Mouse (Mus musculus): ENCODE measurements around the gene Yaf2. TPM values are rescaled to one million over a fixed set of nuclear protein-coding genes. Genes with fewer than 3 reads are reported as not detected.

Gene Yaf2
- polyA plus RNA-seq, 1 experiment from 2014 or later: 117 TPM

- Histone ChIP-seq H3K27ac (ENCODE audit: low read length) (peak within 1 kb of the TSS; percentile 83), H3K9ac (replicated peaks; ENCODE audit: low read depth, low read length) (peak within 1 kb of the TSS; percentile 81), H3K9me3 (ENCODE audit: control insufficient read depth, low read length) (no peaks in the 10 kb centered on the region), H3K4me1 (replicated peaks; ENCODE audit: control insufficient read depth, insufficient read depth, low read length) (peaks cover 18% of the 10 kb centered on the region), H3K4me3 (replicated peaks; ENCODE audit: low read length) (peak within 1 kb of the TSS; percentile 71), H3K36me3 (ENCODE audit: control insufficient read depth, insufficient read depth) (no peaks in the 10 kb centered on the region), H3K4me2 (ENCODE audit: low read length) (peak within 1 kb of the TSS; percentile 92), H3K27me3 (replicated peaks; ENCODE audit: control insufficient read depth, insufficient read depth, low read length) (no peaks in the 10 kb centered on the region)
- ATAC-seq: peak; percentile 97
- WGBS: under 1% methylated on average over 65 of the region's 93 CpGs
These were observed 61.8 kb downstream of the Yaf2 start, which contains the start of gene Gxylt1 for GRCm38 (mm10) chr15:93274679-93275583. Gene Gxylt1, minus strand, starts transcription at chr15:93275179.

- ATAC-seq: no peak
- H3K9me3 ChIP-seq (ENCODE audit: control insufficient read depth, low read length): no peaks in the 10 kb centered on the region
- H3K27me3 ChIP-seq (replicated peaks; ENCODE audit: control insufficient read depth, insufficient read depth, low read length): no peaks in the 10 kb centered on the region
- peak overlapping the region; percentile 81 for H3K9ac ChIP-seq (replicated peaks; ENCODE audit: low read depth, low read length)
- H3K36me3 ChIP-seq (ENCODE audit: control insufficient read depth, insufficient read depth): no peaks in the 10 kb centered on the region
- WGBS: 39% methylated on average over 19 of the region's 19 CpGs
- peaks cover 18% of the 10 kb centered on the region for H3K4me1 ChIP-seq (replicated peaks; ENCODE audit: control insufficient read depth, insufficient read depth, low read length)
- H3K4me2 ChIP-seq (ENCODE audit: low read length): peak overlapping the region; percentile 83
- H3K27ac ChIP-seq (ENCODE audit: low read length): no peak overlapping the region
- H3K4me3 ChIP-seq (replicated peaks; ENCODE audit: low read length): peak overlapping the region; percentile 71
These were observed 62.7 kb downstream of the Yaf2 start for GRCm38 (mm10) chr15:93273788-93274678.

- H3K36me3 ChIP-seq (ENCODE audit: control insufficient read depth, insufficient read depth): no peaks in the 10 kb centered on the region
- no peak overlapping the region for H3K27ac ChIP-seq (ENCODE audit: low read length)
- H3K4me2 ChIP-seq (ENCODE audit: low read length): no peak overlapping the region
- H3K27me3 ChIP-seq (replicated peaks; ENCODE audit: control insufficient read depth, insufficient read depth, low read length): no peaks in the 10 kb centered on the region
- H3K9me3 ChIP-seq (ENCODE audit: control insufficient read depth, low read length): no peaks in the 10 kb centered on the region
- H3K4me1 ChIP-seq (replicated peaks; ENCODE audit: control insufficient read depth, insufficient read depth, low read length): peaks cover 18% of the 10 kb centered on the region
- no peak overlapping the region for H3K9ac ChIP-seq (replicated peaks; ENCODE audit: low read depth, low read length)
- 92% methylated on average over 9 of the region's 9 CpGs for WGBS
- no peak for ATAC-seq
- no peak overlapping the region for H3K4me3 ChIP-seq (replicated peaks; ENCODE audit: low read length)
These were observed 63.8 kb downstream of the Yaf2 start for GRCm38 (mm10) chr15:93272948-93273347.

- no peak for ATAC-seq
- Histone ChIP-seq H3K9ac (replicated peaks; ENCODE audit: low read depth, low read length) (no peak overlapping the region), H3K27me3 (replicated peaks; ENCODE audit: control insufficient read depth, insufficient read depth, low read length) (no peaks in the 10 kb centered on the region), H3K4me3 (replicated peaks; ENCODE audit: low read length) (no peak overlapping the region), H3K36me3 (ENCODE audit: control insufficient read depth, insufficient read depth) (no peaks in the 10 kb centered on the region), H3K27ac (ENCODE audit: low read length) (no peak overlapping the region), H3K4me2 (ENCODE audit: low read length) (no peak overlapping the region), H3K4me1 (replicated peaks; ENCODE audit: control insufficient read depth, insufficient read depth, low read length) (peaks cover 13% of the 10 kb centered on the region), H3K9me3 (ENCODE audit: control insufficient read depth, low read length) (no peaks in the 10 kb centered on the region)
- 73% methylated on average over 9 of the region's 9 CpGs for WGBS
These were observed 66.4 kb downstream of the Yaf2 start for GRCm38 (mm10) chr15:93270289-93270855.

GRCm38 (mm10) chr15:93269572-93269971 is 67.2 kb downstream of the Yaf2 start:
- Histone ChIP-seq H3K4me3 (replicated peaks; ENCODE audit: low read length) (no peak overlapping the region), H3K9me3 (ENCODE audit: control insufficient read depth, low read length) (no peaks in the 10 kb centered on the region), H3K9ac (replicated peaks; ENCODE audit: low read depth, low read length) (no peak overlapping the region), H3K4me2 (ENCODE audit: low read length) (no peak overlapping the region), H3K4me1 (replicated peaks; ENCODE audit: control insufficient read depth, insufficient read depth, low read length) (peaks cover 13% of the 10 kb centered on the region), H3K27ac (ENCODE audit: low read length) (no peak overlapping the region), H3K36me3 (ENCODE audit: control insufficient read depth, insufficient read depth) (no peaks in the 10 kb centered on the region), H3K27me3 (replicated peaks; ENCODE audit: control insufficient read depth, insufficient read depth, low read length) (no peaks in the 10 kb centered on the region)
- ATAC-seq: no peak
- 98% methylated on average over 7 of the region's 7 CpGs for WGBS

- Histone ChIP-seq H3K9ac (replicated peaks; ENCODE audit: low read depth, low read length) (no peak overlapping the region), H3K27ac (ENCODE audit: low read length) (no peak overlapping the region), H3K4me2 (ENCODE audit: low read length) (no peak overlapping the region), H3K36me3 (ENCODE audit: control insufficient read depth, insufficient read depth) (no peaks in the 10 kb centered on the region), H3K27me3 (replicated peaks; ENCODE audit: control insufficient read depth, insufficient read depth, low read length) (no peaks in the 10 kb centered on the region), H3K4me3 (replicated peaks; ENCODE audit: low read length) (no peak overlapping the region), H3K9me3 (ENCODE audit: control insufficient read depth, low read length) (no peaks in the 10 kb centered on the region), H3K4me1 (replicated peaks; ENCODE audit: control insufficient read depth, insufficient read depth, low read length) (0 out of 2 replicates have a peak, but pooled peaks cover 3% of the 10 kb centered on the region)
- WGBS: 97% methylated on average over 1 of the region's 1 CpGs
- ATAC-seq: no peak
These were observed 68.7 kb downstream of the Yaf2 start for GRCm38 (mm10) chr15:93268001-93268400.

- no peaks in the 10 kb centered on the region for H3K9me3 ChIP-seq (ENCODE audit: control insufficient read depth, low read length)
- no peak for ATAC-seq
- 0 out of 2 replicates have a peak, but pooled peaks cover 3% of the 10 kb centered on the region for H3K4me1 ChIP-seq (replicated peaks; ENCODE audit: control insufficient read depth, insufficient read depth, low read length)
- H3K9ac ChIP-seq (replicated peaks; ENCODE audit: low read depth, low read length): no peak overlapping the region
- no peak overlapping the region for H3K4me3 ChIP-seq (replicated peaks; ENCODE audit: low read length)
- no peak overlapping the region for H3K4me2 ChIP-seq (ENCODE audit: low read length)
- H3K27ac ChIP-seq (ENCODE audit: low read length): no peak overlapping the region
- H3K36me3 ChIP-seq (ENCODE audit: control insufficient read depth, insufficient read depth): no peaks in the 10 kb centered on the region
- 82% methylated on average over 8 of the region's 8 CpGs for WGBS
- no peaks in the 10 kb centered on the region for H3K27me3 ChIP-seq (replicated peaks; ENCODE audit: control insufficient read depth, insufficient read depth, low read length)
These were observed 69.3 kb downstream of the Yaf2 start for GRCm38 (mm10) chr15:93267479-93267878.

- Histone ChIP-seq H3K9me3 (ENCODE audit: control insufficient read depth, low read length) (no peaks in the 10 kb centered on the region), H3K4me1 (replicated peaks; ENCODE audit: control insufficient read depth, insufficient read depth, low read length) (0 out of 2 replicates have a peak, but pooled peaks cover 3% of the 10 kb centered on the region), H3K4me2 (ENCODE audit: low read length) (no peak overlapping the region), H3K27ac (ENCODE audit: low read length) (no peak overlapping the region), H3K9ac (replicated peaks; ENCODE audit: low read depth, low read length) (no peak overlapping the region), H3K36me3 (ENCODE audit: control insufficient read depth, insufficient read depth) (no peaks in the 10 kb centered on the region), H3K27me3 (replicated peaks; ENCODE audit: control insufficient read depth, insufficient read depth, low read length) (no peaks in the 10 kb centered on the region), H3K4me3 (replicated peaks; ENCODE audit: low read length) (no peak overlapping the region)
- 67% methylated on average over 16 of the region's 16 CpGs for WGBS
- no peak for ATAC-seq
These were observed 70.4 kb downstream of the Yaf2 start for GRCm38 (mm10) chr15:93266361-93266760.

GRCm38 (mm10) chr15:93265728-93266127 is 71.0 kb downstream of the Yaf2 start:
- ATAC-seq: no peak
- no peaks in the 10 kb centered on the region for H3K36me3 ChIP-seq (ENCODE audit: control insufficient read depth, insufficient read depth)
- no peak overlapping the region for H3K4me3 ChIP-seq (replicated peaks; ENCODE audit: low read length)
- H3K27me3 ChIP-seq (replicated peaks; ENCODE audit: control insufficient read depth, insufficient read depth, low read length): no peaks in the 10 kb centered on the region
- 53% methylated on average over 2 of the region's 2 CpGs for WGBS
- H3K9me3 ChIP-seq (ENCODE audit: control insufficient read depth, low read length): no peaks in the 10 kb centered on the region
- no peak overlapping the region for H3K27ac ChIP-seq (ENCODE audit: low read length)
- H3K4me2 ChIP-seq (ENCODE audit: low read length): no peak overlapping the region
- 0 out of 2 replicates have a peak, but pooled peaks cover 3% of the 10 kb centered on the region for H3K4me1 ChIP-seq (replicated peaks; ENCODE audit: control insufficient read depth, insufficient read depth, low read length)
- no peak overlapping the region for H3K9ac ChIP-seq (replicated peaks; ENCODE audit: low read depth, low read length)
